Mouse (Mus musculus) thymus, postnatal 4 days (tissue): ENCODE data around the gene Tpst2.
A peak's percentile ranks its signal among the peaks of the same experiment; 100 is the strongest.

Experiments
- DNase-seq: peaks from one replicate; pipeline ENCODE4 v3.0.0; 2021

Gene Tpst2

DNA sequence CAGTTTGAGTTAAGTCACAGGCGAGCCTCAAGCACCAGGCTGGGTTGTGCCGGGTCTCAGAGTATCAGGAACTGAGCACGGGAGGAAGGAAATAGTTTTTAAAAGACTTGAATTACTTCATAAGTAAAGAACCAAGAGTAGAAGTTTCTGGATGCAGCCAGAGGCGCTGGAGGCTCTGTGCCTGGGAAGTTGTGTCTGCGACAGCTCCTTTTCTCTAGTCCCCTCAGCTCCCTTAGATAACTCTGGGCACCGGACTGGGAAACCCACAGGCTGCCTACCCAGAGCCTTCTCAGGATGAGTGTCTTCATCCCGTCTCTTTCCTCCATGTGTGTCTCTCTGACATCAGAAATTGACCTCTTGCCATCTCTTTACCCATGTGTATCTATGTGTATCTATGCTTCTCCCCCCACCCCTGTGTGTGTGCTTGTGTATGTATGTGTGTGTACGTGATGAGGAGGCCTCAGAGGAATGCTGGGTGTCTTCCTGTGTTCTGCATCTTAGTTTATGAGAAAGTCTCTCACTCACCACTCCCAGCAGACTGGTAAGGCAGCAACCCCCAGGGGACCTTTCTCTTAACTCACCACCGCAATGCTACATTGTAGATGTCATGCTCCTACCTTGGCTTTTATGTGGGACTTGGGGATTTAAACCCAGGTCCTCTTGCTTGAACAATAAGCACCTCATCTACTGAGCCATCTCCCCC lies 6.4 kb downstream of the Tpst2 start:
- DNase-seq: no peak

DNA sequence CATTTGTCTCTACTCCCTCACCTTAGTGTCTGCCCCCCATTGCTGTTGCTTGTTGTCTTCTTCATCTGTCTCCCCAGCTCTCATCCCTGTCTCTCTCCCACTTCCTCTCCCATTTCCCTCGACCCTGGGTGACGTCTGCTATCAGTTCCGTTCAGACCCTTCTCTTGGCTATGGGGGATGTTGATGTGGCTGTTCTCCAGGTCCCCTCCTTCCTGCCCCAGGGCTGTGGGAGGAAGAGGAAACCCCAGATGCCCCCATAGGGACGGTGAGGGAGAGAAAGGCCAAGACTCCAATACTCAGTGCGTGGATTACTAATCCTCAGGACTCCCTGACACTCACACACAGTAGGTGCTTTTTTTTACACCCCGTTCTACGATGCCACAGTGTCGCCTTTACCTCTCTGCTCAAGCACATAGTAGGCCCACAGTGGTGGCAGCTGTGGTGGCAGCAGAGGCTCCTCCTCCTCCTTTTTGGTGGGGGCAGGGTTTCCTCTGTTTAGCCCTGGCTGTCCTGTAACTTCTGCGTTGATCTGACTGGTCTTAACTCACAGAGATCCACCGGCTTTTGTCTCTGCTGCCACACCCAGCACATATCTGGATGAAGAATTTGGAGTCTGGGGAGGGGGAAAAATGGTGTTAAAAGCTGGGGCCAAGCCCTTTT lies 7.2 kb downstream of the Tpst2 start:
- DNase-seq: peak; percentile 28

DNA sequence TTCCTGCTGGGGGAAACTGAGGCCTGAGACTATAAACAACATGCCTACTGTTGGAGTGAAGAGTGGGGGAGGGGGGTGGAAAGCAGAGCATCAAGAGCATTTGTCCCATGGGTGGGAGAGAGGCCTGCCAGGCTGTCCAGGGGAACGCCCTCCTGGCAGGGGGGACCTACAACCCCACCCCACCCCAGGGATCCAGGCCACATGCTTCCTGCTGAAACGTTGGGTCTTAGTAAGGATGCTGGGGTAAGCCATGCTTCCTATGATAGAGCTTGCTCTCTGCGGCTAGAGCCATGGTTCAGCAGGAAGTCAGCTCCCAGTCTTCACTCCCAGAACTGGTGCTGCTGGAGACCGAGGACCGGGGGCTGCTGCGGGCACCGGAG lies 7.7 kb downstream of the Tpst2 start:
- no peak for DNase-seq

DNA sequence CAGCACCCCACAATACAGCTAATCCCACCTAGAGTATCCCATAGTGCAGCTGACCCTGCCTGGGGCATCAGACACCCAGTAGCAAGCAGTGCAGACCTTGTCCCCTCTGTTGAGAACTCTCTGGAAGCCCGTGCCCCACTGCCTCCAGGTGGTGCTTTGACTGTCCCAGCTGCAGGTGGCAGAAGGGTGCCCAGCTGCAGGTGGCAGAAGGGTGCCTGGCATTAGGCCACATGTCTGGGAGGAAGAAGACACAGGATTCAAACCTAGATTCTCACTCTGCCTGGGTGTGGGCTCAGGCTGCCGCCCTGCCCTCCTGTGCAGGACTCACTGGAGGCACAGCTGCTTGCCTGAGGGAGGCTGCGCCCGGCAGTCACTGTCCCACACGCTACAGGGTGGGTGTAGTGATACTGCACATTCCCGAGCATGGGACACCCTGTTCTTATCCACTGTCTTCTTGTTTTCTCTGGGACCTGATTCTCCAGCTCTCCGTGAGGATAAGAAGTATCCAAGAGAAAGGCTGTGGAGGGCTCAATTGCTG lies 9.1 kb downstream of the Tpst2 start:
- DNase-seq: peak; percentile 63

DNA sequence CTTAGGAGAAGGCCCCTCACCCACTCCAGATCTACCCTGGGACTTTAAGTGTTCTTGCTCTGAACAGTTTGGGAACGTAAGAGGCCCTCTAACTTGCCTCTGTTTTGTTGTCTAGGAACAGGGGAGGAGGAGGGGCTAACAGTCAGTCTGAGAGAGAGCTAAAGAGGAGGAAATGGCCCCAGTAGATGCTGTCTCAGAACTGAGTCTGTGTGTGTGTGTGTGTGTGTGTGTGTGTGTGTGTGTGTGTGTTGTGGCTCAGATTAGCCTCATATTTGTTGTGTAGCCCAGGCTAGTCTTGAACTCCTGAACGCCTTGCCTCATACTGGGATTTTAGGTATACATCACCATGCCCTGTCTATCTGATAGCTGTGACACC lies 10.1 kb downstream of the Tpst2 start:
- DNase-seq: no peak

DNA sequence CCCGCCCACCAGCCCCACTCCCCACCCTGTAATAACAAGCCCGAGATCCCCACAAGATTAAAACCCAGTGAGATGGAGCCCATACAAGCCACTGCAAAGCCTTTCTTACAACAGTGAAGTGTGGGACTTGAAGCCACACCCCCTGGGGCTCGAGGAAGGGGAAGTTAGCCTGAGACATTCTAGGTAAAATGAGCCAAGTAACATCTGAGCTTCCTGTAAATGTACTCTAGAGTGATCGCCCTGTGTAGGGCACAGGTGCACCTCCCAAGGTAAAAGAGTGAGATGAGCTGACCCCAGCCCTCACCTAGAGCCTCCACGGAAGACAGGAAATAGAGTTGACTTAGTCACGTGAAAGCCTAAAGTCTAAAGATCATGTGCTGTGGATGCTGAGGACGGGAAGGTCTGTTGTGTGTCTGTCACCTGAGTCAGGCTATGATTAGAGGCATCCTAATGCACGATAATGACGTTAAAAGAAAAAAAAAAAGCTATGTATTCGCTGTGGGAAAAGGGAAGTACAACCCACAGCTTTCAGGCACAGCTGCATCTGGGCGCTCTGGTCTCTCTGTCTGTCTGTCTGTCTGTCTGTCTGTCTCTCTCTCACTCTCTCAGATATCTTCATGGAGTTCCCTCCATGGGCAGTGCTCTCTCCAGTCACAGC lies 10.6 kb downstream of the Tpst2 start:
- DNase-seq: peak; percentile 56

DNA sequence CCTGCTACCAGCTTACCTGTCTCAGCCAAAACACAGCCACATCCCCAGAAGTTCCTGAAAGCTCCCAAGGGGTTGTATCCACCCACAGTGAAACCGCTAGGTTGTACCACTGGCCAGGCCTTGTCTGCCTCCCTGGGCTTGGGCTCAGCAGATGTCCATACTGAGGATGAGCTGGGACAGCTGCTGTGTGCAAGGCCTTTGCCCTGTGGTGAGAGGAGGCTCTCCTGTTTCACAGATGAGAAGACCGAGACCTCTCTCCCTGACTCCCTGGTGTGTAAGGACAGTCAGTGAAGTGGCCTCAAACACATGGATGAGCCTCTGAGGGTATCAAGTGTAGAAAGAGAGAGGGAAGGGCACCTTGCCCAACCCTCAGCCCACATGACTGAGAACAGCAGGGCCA lies 11.2 kb downstream of the Tpst2 start:
- no peak for DNase-seq

DNA sequence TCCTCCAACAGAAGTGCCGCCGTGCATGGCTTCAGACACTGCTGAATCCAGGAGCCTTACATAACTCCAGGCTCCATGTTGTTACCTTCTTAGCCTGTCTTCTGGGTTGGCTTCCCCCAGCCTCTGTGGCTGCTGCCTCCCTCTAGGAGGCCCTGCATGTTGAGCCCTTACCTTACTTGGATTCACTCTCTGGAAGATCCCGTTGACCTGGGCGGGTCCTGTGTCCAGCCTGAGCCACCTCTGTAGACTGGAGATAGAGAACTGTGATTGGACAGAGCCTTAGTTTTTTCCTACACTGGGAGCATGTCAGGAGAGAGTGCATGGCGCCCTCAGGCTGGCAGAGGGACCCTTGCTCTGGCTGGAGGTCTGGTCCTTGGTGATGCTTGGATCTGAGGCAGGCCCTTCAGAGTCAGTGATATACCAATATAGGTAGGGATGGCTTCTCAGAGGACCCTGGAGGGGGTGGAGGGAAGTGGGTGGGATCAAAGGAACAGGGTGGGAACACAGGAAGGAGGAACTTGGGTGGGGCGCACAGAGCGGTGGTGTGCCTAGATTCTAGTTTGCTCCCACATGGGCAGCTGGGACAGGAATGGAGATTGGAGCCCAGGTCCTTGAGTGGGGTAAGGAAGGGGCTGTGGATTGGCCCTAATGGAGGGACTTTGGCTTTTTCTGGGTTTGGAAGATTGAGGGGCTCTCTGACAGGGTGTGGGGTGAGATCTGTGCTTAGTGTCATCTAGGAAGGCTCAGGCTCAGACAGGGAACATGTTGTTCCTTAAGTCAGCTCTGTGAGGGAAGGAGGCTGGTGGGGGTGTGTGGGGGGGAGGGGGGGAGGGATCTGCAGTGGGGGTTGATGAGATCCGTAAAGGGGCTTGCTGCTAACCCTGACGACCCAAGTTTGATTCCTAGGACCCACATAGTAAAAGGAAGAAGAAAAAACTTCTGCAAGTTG lies 12.0 kb downstream of the Tpst2 start:
- DNase-seq: no peak

DNA sequence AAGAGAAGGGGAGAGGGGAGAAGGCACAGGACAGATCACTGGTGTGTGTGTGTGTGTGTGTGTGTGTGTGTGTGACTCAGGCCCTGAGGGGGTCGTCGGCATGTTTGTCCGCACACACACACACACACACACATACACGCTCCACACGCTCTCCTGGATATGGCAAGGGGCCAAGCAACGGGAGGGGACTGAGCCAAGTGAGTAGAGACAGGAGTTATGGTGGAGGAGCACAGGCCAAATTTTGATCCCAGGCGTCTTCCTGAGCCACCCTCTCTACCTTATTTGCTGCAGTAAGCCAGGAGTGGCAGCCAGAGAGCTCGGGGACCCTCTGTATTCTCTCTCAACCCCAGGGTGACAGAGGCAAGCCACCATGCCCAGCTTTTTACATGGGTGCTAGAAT lies 12.7 kb downstream of the Tpst2 start:
- no peak for DNase-seq

DNA sequence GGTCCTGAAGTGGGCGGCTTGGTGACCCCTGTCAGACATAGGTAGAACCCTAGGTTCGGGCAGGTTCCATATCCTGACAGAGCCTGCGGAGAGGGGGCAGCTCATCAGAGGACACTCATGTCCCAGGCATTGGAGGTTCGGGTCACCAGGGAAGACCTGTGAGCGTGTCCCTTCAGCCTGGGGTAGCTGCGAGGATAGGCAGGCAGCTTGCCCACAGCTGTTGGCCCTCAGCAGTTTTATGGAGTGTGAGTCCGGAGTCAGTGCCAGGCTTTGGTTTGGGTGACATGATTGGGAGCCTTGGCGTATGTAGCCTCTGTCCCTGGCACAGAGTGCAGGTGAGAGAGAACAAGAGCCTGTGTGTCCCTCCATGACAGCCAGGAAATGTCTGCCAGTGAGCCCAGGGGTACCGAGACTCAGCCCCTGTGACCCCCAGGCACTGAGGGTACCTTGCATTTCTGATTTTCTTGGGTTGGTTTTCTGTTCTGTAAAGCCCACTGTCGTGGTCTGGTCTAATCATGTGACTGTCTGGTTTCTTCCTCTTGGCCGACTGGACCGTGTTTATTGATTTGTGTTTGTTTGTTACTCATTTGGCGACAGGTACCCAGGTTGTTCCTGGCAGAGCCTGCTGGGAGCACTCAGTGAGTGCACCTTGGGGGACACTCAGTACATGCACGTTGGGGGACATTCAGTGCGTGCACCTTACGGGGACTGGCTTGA lies 13.5 kb downstream of the Tpst2 start:
- DNase-seq: no peak

DNA sequence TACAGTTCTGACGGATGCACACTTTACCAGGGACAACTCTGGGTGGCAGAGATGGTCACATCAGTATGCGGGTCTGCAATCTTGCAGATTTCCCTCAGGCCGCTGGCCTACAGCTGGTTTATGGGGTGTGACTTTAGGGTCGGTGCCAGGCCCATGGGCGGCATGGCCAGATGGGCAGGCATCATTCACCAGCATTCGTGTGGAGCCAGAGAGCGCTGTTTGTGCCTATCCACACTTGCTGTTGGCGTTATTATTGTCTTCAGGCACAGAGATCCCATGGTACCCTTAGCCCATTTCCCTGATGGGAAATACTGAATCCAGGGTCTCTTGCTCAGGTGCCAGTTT lies 14.0 kb downstream of the Tpst2 start:
- DNase-seq: no peak

DNA sequence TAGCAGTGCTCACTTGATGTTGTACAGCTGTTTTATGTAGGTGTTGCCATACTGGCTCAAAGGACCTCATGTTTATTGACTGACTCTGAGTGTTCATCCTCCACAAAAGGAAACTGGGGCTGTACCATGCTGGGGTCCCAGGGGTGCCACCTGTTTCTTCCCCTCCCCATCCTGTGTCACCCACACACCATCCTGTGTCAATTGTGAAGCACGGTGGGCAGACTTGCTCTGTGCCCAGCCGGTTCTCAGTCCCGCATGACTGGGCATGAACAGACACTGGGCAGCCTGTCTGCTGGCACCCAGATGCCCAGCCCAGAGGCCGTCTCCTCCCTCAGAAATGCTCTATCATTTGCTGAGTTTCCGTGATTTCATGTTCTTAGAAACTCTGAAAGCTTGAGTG lies 15.4 kb downstream of the Tpst2 start:
- peak; percentile 52 for DNase-seq

DNA sequence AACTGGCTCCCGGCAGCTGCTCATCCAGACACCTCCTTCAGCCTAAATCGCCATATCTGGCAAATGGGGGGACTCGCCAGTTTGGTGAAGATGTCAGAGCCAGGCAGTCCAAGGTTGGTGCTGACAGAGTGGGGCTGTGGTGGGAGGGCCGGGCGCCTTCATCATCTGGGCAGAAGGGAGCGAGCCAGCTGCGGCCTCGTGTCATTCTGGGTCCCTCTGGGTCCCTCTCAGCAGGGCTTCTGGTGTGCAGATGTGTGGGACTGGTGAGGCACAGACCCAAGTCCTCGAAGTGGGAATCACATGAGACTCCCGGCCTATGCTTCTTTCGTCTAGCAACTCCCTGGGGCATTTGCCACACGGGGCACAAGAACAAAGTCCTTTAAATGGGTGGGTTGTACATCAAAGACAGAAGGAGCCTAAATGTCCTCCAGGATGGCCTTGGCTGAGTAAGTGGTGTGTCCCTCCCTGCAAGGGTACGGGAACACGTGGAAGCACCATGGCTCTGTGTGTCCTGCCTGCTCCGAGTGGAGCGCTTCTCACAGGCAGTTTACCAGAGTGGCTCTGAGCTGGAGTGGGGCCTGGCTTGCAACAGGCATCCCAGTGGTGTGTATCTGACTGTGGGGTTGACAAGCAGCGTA lies 16.0 kb downstream of the Tpst2 start:
- peak; percentile 19 for DNase-seq

DNA sequence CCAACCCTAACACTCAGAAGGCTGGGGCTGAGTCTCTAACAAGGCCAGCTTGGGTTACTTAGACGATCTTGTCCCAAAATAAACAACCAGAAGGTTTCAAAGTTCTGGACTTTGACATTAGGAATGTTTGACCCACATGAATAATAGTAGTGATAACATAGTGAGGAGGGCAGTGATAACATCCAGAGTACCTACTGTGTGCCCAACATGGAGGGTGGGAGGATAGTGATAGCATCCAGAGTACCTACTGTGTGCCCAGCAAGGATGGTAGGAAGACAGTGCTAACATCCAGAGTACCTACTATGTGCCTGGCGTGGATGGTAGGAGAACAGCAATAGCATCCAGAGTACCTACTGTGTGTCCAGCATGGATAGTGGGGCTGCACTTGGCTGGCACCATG lies 17.3 kb downstream of the Tpst2 start:
- DNase-seq: no peak

DNA sequence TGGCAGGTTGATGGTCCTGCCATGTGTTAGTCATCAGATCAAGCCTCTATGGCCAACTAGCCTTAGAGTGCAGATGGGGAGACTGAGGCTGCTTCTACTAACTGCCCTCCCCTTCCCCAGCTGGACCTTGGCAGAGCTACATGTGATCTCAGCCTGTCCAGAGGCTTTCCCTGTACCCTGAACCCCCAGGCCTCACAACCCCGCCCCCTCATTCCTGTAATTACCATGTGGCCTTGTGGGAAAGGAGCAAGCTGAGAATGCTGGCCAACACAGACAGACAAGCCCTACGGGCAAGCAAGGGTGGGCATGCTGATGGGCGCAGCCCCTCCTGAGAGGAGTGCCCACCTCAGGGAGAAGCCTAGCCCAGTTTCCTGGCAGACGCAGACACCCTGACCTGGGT lies 18.2 kb downstream of the Tpst2 start:
- no peak for DNase-seq

DNA sequence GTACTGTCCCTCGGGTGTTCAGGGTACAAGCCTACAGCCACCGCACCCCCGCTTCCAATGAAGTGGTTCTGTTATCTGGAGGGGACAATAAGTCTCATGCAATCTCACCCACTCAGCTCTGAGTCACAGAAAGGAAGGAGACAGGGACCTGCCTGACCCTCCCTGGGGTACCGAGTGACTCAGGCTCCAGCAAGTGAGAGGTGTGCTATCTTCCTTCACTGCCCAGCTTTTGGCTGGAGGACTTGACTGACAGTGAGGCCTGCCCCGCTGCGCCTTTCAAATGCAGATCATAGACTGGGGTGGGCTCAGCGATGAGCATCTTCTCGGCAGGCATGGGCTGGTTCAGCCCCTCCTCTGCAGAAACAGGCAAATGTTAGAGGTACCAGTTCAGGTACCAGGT lies 18.7 kb downstream of the Tpst2 start:
- DNase-seq: no peak

DNA sequence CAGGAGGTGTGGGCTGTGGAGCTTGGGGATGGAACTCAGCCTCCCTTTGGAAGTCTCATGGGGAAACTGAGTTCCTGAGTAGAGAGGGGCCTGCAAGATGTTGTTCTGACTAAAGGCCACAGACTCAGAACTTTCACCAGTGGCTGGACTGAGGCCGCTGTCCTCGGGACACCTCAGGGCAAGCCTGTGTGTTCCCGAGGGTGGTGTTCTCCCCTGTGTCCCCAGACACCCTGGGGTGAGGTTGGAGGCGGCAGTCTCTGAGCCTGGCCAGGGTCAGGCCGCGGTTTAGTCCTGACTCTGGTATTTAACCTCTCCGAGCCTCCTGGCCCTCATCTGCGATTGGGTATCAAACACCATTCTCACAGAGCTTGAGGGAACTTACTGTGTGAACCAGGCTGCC lies 19.1 kb downstream of the Tpst2 start:
- DNase-seq: no peak

DNA sequence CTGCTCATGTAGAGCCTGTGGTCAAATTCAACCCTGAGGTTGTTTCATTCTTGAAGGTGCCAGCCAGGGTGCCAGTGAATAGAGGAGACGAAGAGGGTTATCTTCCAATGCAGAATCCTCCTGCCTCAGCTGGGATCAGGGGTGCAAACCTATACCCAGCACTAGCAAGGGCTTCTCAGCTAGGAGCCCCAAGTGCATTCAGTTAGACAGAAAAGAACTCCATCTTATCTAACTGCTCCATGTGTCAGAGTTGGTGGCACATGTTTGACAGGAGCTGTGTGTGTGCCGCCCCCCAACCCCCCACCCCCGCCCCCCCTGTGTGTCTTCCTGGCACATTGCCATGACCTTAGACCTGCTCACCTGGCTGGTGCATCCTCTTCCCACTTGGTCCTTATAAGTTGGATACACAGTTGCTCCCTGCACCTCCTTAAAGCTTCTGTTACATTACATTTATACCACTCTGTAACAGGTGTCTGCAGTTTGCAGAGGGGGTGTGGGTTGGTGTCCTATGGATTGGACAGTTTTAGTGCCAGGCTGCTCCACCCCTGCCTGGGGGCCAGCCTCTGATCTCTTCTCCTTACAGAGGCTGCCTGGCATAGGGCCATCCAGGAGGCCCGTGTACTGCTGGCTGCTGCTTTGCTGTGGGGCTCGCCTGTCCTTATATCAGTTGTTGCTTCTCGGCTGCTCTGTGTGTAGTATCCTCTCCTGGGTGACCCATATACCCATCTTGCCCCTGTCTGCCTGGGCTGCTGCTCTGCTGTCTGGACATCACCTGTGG lies 20.1 kb downstream of the Tpst2 start:
- peak; percentile 45 for DNase-seq

DNA sequence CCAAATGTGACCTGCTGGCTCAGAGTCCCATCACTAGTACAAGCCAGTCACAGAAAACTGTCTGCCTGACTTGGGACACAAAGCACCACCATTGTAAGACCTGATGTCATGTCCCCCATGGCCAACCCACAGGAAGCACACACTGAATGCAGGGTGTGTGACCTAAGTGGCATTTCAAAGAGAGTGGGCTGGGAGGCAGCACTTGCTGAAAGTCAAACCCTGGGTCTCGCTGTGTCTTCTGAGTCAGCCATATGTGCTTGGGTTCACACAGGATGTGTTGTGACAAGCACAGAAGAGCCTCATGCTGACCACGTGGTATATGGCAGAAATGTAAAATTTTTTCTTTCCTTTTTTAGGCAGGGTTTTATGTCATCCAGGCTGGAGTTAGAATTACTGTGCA lies 20.8 kb downstream of the Tpst2 start:
- DNase-seq: no peak

DNA sequence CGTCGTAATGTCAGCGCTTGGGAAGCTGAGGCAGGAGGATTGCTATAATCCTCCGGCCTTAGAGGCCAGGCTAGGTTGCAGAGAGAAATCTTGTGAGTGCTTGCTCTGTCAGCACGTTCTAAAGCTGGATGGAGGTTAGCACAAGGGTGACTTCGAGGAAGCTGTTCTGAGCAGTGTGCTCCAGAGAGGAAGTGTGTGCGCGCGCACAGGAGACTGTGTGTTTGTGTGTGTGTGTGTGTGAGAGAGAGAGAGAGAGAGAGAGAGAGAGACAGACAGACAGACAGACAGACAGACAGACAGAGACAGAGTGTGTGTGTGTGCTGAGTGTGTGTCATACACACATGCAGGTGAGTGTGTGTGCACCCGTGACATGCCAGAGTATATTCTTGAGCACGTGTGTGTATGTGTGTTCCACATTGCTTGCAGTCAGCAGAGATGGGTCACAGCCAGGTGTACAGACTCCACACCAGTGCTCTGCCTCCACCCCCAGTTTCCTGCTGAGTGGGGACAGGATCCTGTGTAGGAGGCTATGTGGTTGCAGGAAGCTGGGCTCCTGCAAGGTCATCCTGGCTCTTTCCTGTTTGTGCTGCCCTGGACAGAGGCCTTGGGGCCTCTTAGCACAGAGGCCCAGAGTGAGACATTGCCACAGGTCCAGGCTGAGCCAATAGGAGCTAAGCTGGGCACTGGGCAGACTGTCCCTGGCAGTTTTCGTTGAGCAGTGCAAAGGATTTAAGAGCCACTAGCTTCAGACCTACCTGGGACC lies 21.9 kb downstream of the Tpst2 start:
- peak; percentile 72 for DNase-seq
